Mouse (Mus musculus) urinary bladder, adult 2 months (tissue): ENCODE measurements around the gene Fli1. TPM values are rescaled to one million over a fixed set of nuclear protein-coding genes. Genes with fewer than 3 reads are reported as not detected.
A peak's percentile ranks its signal among the peaks of the same experiment; 100 is the strongest.

ENCODE experiments used
- DNase-seq: peaks from one replicate; pipeline ENCODE4 v3.0.0; 2022; ENCODE audit warnings: low spot score
- polyA plus RNA-seq: library from polyadenylated mRNA; depleted of rRNA; stranded (reverse); fragments of >200 nt; gene quantifications from 2 replicates; pipeline ENCODE4 v1.2.3, GENCODE M21; 2012; rRNA removed

The Fli1 gene
- polyA plus RNA-seq = 6.0 and 7.6 TPM in 2 replicates

DNA sequence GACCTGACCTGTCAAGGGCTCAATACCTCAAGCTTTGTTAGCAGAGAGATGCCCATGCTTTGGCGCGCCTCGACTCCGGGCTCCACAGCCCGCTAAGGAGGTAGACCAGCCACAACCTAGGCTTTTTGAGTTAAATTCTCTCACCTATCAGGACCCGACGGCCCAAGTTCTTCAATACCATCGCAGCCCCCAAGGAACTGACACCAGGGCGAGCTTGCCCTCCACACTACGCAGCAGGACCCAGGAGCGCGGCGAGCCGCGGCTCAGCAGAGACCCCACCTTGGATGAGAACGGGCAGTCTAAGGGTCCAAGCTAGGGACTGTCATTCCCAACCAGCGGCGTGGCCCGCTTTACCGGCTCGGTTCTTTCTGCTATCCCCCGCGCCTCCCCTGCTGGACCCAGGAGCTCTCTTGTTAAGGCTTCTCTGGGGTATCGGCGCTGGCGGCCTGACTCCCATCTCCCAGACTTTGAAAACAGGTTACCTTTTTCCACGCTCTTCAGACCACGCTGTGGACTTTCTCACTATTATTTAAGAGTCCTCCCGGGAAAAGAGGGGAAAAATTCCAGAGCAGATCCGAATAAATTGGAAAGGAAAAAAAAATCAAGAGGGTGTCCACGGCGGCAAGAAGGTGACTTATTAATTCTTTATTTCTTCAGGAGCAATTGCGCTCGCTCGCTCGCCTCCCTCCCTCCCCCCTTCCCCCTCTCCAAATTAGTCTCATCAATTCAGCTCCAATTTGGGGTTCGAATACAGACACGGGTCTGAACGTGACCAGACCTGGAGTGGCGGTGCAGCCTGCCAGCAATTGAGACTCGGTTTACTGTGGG is at the start of gene Fli1:
Gene Fli1, minus strand, starts transcription at position 650 of the 828 bp plus-strand sequence.
- DNase-seq = no peak

DNA sequence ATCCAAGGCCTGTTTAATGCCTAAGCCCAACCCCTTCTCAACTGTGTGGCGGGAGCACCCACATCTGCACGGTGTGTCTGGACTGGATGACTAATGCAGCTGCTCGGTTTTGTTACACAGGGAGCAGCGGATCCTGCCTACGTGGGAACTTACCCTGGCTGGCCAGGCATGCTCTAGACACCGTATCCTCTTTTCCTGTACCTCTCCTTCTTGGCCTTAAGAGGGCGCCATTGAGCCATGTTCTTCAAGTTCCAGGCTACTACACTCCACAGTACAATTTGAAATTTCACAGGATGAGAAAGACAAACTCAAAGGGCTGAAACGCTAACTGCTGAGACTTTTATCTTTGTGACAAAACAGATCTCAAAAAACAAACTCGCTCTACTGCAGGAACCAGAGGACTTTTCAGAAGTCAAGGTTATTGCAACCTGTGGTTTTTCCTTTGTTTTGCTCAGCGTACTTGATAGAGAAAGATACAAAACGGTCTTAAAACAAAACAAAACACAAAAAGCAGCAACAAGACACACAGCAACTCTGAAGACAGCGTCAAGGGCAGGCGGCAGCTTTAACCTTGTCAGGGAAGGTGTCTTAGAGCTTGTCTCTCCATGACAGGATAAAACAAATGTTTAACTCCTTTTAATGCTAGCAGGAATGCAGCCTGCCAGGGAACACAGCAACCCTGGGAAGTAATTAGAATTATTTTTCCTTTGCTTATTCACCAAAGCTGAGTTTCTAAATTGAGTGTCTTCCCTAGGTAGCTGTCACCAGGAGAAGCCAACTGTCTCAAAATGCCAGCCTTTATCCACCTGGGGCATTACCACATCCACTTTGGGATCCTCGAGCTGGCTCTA is 49.3 kb upstream of the Fli1 start:
- peak; percentile 39 for DNase-seq

DNA sequence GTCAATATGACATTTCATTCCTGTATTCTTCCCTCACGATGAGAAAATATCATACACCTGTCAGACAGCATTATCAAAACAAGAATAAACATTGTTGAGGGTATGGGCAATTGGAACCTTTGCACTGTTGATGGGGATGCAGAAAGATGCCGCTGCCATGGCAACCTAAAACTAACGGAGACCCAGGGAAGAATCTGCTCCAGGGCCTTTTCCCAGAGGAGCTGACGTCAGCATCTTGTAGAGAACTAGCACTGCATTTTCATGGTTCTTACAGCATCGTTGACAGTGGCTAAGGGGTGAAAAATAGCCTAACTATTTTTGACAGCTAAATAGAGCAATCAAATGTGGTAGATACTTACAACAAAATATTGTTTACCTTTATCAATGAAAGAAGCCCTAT is 47.9 kb upstream of the Fli1 start:
- no peak for DNase-seq

DNA sequence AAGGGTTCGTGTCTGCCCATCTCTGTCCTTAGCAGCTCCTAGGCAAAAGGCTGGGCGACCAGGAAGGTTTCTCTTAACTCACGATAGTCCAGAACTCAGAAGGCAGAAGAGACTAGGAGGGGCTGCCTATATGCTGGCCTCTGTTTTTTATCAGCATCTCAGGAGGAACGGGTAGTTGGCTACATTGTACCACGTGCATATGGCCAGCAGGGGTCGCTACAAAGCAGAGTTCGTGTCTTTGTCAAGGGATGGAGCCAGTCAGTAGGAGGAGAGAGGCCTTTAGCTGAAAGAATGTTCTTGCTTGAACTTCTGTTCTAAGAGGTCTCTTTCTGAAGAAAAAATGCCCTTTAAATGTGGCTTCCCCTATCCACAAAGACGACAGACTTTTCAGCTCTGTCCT is 47.2 kb upstream of the Fli1 start:
- peak; percentile 67 for DNase-seq

DNA sequence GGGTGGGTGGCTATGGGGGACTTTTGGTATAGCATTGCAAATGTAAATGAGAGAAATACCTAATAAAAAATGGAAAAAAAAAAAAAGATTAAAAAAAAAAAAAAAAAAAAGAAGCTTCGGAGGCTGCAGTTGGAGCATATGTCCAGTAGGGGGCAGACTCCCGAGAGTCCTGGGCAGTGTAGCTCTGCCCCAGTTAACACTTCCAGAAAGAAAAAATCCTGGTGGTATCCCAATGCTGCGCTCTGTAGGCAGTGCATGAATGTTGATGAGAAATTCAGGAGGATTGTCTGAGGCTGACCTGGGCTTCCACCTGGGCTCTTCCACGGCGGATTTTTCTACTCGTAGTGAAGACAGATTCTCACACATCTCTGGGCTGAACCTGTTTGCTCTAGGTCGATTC is 42.7 kb upstream of the Fli1 start:
- DNase-seq = no peak

DNA sequence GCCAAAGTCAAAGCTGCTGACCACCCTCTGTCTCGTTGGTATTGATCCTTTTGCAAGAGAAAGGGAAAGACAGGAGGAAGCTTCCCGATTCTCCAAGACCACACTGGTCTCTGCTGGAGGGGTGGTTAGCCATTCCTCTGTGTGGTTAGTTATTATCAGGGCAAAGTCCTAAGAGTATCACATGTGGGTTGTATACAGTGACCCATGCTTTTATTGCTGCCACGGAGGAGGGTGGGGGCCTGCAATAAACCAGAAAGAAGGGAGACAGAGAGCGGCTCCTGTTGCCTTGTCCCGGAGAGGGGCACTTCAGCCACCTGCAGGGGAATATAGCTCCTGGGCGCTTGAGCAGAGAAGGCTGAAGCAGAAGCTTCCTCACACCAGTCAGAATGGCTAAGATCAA is 41.2 kb upstream of the Fli1 start:
- DNase-seq = no peak

DNA sequence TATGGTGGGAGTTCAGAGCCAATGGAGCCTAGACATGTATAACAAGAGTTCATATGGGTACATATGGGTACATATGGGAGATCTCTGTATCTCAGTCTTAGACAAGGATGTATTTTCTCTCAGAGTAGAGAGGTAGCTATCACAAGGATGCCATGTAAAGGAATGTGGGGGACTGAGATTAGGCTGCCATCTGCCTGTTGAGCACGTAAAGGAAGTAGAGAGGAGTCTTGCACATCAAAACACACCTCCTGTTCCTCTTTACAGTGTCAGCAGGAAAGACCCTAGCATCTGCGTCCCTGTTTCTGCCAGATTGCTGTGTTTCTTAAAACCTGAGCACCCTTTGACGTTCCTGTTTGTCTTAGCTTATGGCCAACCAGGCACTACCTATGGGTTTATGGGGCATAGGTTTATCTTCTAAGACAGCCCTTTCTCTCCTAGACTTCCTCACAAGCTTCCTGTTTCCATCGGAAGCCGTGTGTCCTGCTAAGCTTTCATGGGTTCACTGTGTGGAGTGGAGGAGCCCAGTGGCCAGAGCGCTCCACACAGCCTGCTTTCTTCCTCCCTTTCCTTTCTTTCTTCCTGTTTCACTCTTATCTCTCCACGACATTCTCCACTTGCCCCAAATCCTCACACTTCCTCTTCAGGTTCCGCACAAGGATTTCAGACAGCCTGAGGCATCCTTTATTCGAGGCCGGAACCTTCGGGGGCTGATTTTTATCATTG is 39.4 kb upstream of the Fli1 start:
- no peak for DNase-seq

DNA sequence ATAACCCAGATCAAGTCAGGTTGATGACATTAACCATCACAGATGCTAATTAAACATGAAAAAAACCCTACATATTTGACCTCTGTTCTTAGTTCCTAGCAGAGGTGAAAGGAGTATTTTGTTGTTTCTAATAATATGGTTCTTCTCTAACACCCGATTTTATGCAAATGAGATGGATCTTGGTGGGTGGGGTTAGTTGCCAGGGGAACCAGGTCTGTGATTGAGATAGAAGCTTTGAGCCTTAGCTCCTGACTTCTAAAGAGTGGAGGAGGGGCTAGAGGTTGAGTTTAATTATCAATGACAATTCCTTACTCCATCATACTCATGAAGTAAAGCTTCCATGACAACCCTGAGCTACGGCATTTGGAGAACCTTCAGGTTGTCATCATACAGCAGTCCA is 35.8 kb upstream of the Fli1 start:
- no peak for DNase-seq

DNA sequence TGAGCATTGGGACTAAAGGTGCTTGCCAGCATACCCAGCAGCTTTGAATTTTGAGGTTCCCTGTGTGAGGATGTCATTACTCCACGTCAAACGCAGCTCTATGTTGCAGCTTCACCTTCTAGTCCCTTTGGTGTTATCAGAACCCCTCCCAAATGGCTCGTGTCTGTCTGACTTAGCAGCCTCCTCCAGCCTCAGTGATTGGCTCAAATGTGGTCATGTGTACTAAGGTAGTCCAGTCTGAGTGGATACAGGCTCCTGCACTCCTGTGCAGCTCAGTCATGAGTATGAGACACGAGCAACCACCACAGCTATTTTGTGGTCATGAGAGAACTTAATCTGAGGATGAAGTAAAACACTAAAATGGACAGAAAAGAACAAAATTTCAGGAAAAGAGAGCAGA is 31.0 kb upstream of the Fli1 start:
- DNase-seq = no peak

DNA sequence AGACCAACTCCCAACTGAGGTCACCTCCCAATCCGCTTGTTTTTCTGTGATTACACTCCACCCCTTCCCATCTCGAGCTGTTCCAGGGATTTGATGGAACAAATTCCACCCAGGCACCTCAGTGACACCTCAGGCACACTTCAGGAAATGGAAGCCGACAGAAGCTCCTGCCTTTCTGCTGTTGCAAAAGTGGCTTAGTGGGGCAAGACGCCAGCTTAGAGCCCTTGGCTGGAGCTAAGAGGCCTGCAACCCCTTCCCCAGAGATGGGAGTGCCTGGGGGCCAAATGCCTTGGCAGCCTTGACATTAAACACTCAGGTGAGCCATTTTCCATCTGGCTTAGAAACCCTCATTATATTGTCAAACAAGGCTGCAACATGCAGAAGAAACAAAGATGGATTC is 29.0 kb upstream of the Fli1 start:
- DNase-seq = no peak

DNA sequence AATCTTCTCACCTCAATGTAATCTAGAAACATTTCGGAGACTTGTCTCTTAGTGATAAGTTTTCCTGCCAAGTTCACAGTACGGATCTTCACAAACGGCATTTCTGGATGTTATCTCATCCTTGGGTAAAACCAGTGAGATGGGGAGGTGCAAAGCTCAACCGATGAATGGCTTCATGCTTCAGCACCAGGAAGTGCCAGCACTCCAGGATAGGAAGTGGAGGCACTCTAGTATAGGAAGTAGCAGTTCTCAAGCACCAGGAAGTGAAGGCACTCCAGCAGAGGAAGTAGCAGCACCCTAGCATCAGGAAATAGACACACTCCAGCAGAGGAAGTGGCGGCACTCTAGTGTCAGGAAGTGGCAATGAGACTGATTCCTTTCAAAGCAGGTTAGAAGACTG is 27.9 kb upstream of the Fli1 start:
- DNase-seq = no peak

DNA sequence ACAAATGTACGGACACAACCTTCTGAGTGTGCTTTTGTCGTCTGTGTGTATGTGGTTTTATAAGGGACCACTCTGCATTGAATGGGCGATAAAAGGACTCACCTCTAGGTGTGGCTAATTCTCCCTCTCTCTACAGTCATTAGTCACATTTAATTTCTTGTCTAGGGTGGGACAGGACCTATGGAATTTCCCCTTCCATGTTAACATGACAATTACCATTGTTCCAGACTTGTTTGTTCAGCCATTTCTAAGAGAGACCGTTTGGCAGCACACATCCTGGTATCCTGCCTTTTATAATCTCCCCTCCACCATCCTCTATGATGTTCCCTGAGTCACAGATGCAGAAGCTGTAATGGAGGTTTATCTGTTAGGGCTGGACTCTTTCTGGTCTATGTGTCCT is 26.6 kb upstream of the Fli1 start:
- DNase-seq = no peak

DNA sequence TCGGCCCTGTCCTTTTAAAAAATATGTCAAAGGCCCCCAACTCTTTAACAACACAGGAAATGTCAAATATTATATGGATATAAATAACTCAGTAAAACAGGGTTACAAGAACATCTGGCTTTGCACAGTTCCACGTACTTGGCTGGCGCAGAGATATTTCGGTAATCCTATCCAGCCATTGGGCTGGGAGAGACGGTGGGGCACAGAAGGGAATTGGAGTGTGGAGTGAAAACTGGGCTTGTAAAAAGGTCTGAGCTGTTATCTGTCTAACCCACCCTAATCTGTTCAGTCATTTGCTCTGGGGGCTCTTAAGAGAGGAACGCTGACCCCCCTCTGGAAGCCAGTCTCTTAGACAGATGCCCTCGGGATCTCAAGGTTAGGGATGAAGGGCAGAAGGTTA is 24.9 kb upstream of the Fli1 start:
- DNase-seq = no peak

DNA sequence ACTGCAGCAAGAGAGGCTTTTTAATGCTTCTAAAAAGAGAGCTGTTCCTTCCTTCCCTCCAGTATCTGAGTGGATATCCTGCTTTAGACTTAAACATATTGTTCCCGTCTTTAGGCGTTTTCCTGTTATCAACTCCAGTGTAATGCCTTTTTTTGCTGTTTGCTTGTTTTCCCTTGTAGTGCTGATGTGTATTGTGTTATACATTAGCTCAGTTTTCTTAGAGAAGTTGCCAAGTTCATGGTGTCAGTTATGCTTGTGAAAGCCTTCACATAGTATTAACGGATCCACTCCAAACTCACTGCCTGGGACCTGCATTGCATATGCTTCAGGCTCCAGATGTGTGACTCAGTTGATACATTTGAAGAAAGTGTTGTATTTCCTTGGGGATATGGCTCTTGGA is 22.6 kb upstream of the Fli1 start:
- no peak for DNase-seq

DNA sequence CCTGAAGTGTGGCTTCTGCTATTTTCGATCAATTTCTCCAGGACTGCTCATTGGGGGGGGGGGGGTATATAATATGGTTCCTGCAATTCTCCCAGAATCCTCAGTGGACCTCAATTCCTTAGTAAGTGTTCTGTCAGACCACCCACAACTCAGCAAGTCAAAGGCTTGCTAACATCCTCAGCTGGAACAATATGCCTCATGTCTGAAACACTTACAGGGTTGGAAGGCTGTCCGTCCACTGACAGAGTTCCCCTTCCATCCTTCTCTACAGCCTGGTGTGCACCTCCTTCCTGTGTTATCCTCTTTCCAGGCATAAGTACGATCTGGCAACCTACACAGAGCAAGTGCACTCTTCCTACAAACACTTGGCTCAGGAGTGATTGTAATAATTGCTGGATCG is 20.2 kb upstream of the Fli1 start:
- DNase-seq = no peak

DNA sequence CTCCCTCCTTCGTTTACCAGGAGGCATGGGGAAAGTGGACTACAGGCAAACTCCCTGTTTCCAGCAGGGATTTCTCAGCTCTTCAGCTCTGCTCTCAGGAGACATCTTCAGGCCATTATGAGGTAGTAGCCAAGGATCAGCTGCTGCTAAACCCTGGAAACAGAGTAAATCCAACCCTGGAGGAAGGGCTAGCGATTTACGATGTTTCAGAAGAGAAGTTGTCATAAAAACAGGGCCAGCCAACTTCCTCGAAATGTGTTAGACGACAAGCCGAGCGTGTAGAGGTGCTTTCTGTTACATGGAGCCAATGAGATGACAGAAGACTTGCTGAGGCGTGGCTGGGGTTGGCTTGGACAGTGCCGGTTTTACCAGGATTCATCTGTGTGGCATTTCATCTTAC is 19.7 kb upstream of the Fli1 start:
- no peak for DNase-seq

DNA sequence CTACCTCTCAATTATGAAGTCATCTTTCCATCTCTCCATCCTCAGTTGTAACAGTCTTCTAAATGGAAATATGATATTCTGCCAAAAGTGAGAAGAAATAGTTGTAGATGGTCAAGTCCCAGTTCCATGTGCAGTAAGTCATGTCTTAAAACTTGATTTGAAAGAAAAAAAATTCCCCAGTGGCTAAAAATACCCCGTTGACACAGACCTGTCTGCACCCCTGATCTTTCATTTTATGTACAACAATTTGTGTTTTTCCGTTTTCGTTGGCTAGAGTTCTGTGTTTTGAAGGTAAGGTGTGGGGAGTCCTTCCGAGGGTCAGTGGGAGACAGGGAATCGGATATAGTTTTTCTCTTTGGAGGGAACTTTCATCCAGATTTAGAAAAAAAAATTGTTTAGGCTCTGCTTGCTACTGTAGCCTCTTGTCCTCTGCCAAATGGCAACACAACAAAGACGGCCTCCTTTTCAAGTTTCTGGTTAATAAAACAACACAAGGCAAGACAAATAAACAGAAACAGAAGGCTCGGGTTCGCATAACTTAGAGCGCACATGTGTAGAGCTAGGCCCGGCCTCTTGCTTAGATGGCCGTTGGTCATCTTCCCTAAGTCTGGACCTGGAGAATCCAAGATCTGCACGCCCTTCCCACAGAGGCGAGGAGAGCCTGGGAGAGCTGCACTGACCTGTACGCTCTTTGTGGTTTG is 18.7 kb upstream of the Fli1 start:
- no peak for DNase-seq

DNA sequence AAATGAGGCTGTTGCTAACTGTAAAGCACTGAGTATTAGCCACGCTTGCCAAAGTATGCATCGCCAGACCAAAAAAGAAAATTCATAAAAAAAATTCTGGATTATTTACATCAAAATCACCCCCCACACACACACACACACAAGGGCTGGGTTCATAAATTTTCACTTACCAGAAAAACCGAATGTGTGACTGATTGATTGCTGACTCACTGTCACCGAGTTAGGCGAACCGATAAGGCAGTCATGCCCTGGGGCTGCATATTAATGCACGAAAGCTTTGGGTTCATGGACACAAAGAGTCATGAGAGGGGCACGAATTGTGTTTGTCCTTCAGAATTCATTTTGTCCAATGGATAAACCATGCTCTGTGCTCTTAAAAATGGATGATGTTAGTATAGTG is 17.2 kb upstream of the Fli1 start:
- no peak for DNase-seq

DNA sequence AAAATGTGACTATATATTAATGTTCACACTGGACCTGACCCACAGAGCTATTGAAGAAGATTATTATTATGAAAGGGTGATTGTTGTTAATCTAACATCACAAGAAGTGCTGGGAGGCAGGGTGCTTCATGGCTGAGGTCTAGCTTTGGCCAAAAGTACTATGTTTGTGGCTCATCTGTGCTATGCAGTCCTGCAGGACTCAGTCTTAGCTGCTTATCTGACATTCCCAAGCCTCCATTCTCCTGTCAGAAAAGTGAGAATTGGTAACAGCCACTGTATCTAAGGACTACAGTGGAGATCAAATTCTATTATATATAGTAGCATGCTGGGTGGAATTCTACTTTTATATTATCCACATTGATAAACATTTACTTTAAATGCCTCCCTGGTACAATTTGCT is 16.8 kb upstream of the Fli1 start:
- no peak for DNase-seq

DNA sequence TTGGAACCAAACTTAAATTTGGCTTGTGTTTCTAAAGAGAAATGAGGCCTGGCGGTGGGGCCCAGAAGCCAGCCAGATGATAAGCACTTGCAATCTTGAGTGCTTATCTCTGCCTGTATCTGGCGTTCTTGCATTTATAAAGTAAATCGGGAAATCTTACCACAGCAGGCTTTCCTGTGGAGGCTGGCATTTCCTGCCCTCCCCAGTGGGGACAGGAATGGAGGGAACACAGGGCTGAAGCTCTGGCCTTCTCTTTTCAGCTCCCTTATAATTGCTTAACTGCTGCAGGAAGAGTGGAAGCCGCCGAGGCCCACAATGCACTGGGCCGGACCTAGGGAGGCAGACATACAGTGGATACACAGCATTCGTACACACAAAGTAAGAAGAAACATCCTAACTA is 13.7 kb upstream of the Fli1 start:
- DNase-seq = no peak

DNA sequence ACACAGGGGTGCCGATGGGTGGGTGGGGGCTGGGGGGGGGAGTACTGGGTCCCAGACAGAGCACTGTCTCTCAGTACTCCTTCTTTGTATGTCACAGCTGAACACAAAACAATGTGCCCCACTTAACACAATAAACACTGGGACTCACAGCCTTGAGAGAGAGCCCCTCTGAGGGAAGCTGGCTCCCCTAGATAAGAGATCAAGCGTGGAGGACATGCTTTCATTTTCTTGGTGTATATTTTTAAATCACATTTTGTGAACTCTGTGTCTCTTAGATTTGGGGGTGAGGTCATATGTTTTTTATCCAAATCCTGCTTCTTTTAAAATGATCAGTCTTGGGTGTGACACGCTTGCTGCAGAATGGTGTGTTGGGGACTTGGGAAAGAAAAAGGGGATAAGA is 12.6 kb upstream of the Fli1 start:
- DNase-seq = no peak

DNA sequence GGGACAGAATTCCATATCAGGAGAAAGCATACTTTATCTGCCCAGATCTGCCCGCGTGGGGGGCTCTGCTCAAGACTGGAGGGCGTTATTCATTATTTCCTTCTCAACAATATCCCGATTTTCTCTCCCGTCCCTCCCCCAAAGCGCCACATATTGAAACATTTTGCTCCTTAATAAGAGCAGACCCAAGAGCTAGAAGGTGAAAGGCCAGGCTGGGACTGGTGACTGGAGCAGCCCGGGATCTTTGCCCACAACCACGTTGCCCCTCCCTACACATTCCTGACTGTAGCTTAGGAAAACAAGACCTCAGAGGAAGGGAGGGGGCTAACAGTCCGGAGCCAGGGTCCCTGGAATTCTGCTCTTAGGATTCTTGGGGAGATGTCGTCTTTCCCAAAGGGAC is 7.9 kb upstream of the Fli1 start:
- no peak for DNase-seq
